Mouse (Mus musculus) heart, embryonic 14.5 days (tissue): ENCODE measurements around the gene Gpsm3. TPM values are rescaled to one million over a fixed set of nuclear protein-coding genes. Genes with fewer than 3 reads are reported as not detected.

Experiments
- ATAC-seq: fragments of 200-750 bp; cut with Nextera tagmentation; 2 replicates; pipeline ENCODE4 v1.8.0; 2017; ENCODE audit warnings: low read depth, moderate TSS enrichment; ENCODE audit not compliant: insufficient number of reproducible peaks, insufficient read depth, low FRiP score
- H3K27ac ChIP-seq, 2 experiments: fragments of 200-500 bp in 1 of 2; fragments of 300-500 bp in 1 of 2; sonication (generic) in 1 of 2; replicated peaks in 1 of 2; 2 replicates each; pipeline ENCODE4 v1.5.1; 2012 to 2014; ENCODE audit warnings: low read depth in 2 of 2, low read length in 2 of 2, control low read depth in 1 of 2, mild to moderate bottlenecking in 1 of 2, mixed read lengths in 1 of 2; ENCODE audit not compliant: control insufficient read depth in 1 of 2, insufficient read depth in 1 of 2
- H3K27me3 ChIP-seq: fragments of 300-500 bp; sonication (generic); 2 replicates; pipeline ENCODE4 v1.6.1; 2014; ENCODE audit warnings: mild to moderate bottlenecking, low read length, control low read depth; ENCODE audit not compliant: control insufficient read depth, insufficient read depth
- H3K36me3 ChIP-seq: fragments of 300-500 bp; sonication (generic); 2 replicates; pipeline ENCODE4 v1.6.1; 2014; ENCODE audit warnings: mild to moderate bottlenecking, control low read depth, low read length, mixed read lengths; ENCODE audit not compliant: control insufficient read depth, insufficient read depth
- H3K4me1 ChIP-seq, 2 experiments: fragments of 200-500 bp in 1 of 2; fragments of 300-500 bp in 1 of 2; sonication (generic) in 1 of 2; 2 replicates each; pipeline ENCODE4 v1.6.1; 2012 to 2014; ENCODE audit warnings: low read length in 2 of 2, control low read depth in 1 of 2, mixed read lengths in 1 of 2; ENCODE audit not compliant: control insufficient read depth in 2 of 2, insufficient read depth in 2 of 2
- H3K4me2 ChIP-seq: fragments of 300-500 bp; sonication (generic); 2 replicates; pipeline ENCODE4 v1.6.1; 2014; ENCODE audit warnings: mild to moderate bottlenecking, low read length
- H3K4me3 ChIP-seq, 2 experiments: fragments of 200-500 bp in 1 of 2; fragments of 300-500 bp in 1 of 2; sonication (generic) in 1 of 2; 2 replicates each; pipeline ENCODE4 v1.5.1; 2012 to 2014; ENCODE audit warnings: low read length in 2 of 2, mild to moderate bottlenecking in 2 of 2, control low read depth in 1 of 2, low read depth in 1 of 2, moderate library complexity in 1 of 2; ENCODE audit not compliant: control insufficient read depth in 1 of 2, insufficient read depth in 1 of 2
- H3K9ac ChIP-seq: fragments of 300-500 bp; sonication (generic); 2 replicates; pipeline ENCODE4 v1.6.1; 2014; ENCODE audit warnings: mild to moderate bottlenecking, low read length
- H3K9me3 ChIP-seq: fragments of 300-500 bp; sonication (generic); 2 replicates; pipeline ENCODE4 v1.6.1; 2016; ENCODE audit warnings: low read length, control low read depth; ENCODE audit not compliant: control insufficient read depth
- WGBS: fragments of 180-500 bp; shearing (Covaris S2); extraction: QIAGEN DNeasy Blood & Tissue Kit; methylation state at CpG from one replicate; pipeline ENCODE4 v1.1.7; 2014; 5-methylcytosine and 5-hydroxymethylcytosine counted together
- polyA plus RNA-seq: library from polyadenylated mRNA; unstranded; fragments of >200 nt; fragmentation: Nextera tagmentation; extraction: Ambion mirVana; gene quantifications from 2 replicates; pipeline ENCODE4 v1.2.1, GENCODE M21; 2014

Gene Gpsm3
- polyA plus RNA-seq, 1 experiment from 2014 or later = 6.1 TPM

DNA sequence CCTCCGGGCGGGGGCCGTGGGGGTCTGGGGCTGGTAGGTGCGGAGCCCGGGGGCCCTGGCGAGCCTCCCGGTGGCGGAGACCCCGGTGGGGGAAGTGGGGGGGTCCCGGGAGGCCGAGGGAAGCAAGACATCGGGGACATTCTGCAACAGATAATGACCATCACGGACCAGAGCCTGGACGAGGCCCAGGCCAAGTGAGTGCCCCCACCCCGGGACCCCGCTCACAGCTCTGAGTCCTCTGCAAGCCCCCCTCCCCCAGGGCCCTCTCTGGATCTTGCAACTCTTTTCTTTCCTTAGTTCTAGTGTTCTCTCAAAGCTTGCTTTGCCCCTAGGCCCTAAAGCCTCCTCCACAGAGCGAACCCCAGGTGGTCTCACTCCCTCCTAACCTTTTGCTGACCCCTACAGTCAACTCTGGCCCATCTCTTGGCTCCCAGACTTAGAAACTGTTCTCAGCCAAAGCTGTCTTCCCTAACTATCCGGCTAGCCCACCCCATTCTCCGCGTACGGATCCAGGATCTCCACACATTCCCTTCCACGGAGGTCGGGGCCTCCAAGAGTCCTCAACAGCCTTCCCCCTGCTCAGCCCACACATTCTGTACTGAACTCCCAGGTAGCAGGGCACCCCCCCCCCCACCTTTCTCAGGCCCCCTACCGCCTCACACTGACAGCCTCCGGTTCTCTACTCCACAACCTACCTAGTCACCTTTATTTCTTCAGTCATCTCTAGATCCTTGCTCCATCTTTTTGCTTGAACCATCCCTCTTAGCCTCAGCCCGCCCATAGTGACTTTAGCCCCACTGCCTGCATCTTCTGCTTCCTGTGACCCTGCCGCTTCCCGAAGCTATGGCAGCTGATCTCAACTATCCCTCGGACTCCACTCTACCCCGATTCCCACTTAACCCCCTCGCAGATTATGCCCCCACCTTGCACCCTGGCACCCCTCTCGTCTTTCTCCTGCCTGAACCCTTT lies 3.3 kb downstream of the Gpsm3 start:
- 2% methylated on average over 22 of the region's 32 CpGs for WGBS
- peaks cover 26 to 68% of the 10 kb centered on the region in 2 experiments for H3K4me1 ChIP-seq

GRCm38 (mm10) chr17:34593752-34594525 lies 4.3 kb downstream of the Gpsm3 start:
- Histone ChIP-seq H3K9me3 (no peaks in the 10 kb centered on the region), H3K4me1 (peaks cover 28 to 62% of the 10 kb centered on the region in 2 experiments), H3K4me3 (peak overlapping the region; percentile 75 to 79), H3K27ac (peak overlapping the region in 1 of 2 experiments; percentile 94; a peak in 1 of 4 replicates), H3K9ac (peak overlapping the region; percentile 97), H3K36me3 (peaks cover 29% of the 10 kb centered on the region), H3K4me2 (peak overlapping the region; percentile 92), H3K27me3 (no peaks in the 10 kb centered on the region)
- ATAC-seq = no peak
- 60% methylated on average over 34 of the region's 34 CpGs for WGBS

More for the DNA sequence above, 3.3 kb downstream of the Gpsm3 start:
- ATAC-seq = no peak
- Histone ChIP-seq H3K4me2 (peak overlapping the region; percentile 92), H3K9ac (peak overlapping the region; percentile 97), H3K36me3 (peaks cover 29% of the 10 kb centered on the region), H3K4me3 (peak overlapping the region; percentile 75 to 79), H3K27me3 (no peaks in the 10 kb centered on the region), H3K27ac (peak overlapping the region; percentile 71 to 94), H3K9me3 (no peaks in the 10 kb centered on the region)

DNA sequence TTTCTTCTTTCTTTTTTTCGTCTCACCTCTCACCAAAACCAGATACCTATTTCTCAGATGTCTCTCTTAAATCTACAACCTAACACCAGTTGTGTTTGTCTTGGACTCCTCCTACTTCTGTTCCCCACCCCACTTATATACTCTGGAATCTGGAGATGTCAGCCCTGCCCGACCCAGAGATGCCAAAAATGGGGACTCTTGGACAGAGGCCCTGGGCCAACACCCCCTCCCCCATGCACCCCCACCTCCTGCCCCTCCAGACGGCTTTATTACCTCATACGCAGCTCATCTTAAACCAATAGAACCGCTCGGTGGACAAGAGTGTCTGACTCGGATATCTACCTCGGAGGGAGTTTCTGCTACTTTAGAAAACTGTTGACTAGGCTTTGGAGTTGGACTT lies 6.5 kb downstream of the Gpsm3 start:
- Histone ChIP-seq H3K4me3 (no peak overlapping the region), H3K36me3 (peaks cover 42% of the 10 kb centered on the region), H3K4me2 (no peak overlapping the region), H3K27me3 (no peaks in the 10 kb centered on the region), H3K27ac (0 out of 4 replicates have a peak overlapping the region, but pooled peaks of 1 of the 2 experiments have one; percentile 1), H3K4me1 (peaks cover 23 to 42% of the 10 kb centered on the region in 2 experiments), H3K9ac (no peak overlapping the region), H3K9me3 (no peaks in the 10 kb centered on the region)
- 70% methylated on average over 8 of the region's 8 CpGs for WGBS
- no peak for ATAC-seq

DNA sequence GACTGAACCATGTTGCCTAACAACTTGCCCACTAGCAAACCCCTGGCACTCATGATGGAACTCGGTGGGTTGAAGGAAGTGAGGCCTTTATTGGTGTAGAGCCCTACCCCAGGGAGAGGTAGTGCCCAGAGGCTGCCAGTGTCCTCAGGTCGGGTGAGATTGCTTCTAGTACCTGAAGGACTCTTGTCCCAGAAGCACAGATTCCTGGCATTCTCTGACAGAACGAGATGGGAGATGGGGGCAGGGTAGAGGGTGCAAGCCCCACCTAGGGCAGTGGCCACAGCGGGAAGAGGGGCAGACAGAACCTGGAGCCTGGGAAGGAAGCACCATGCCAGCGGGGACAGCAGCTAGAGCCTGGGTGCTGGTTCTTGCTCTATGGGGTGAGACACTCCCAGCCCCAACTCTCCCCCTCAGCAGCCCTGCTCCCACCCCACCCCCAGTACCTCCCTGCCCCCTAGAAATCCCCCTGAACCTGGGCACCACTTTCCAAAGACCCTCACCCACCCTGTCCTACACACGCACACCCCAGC lies 8.0 kb downstream of the Gpsm3 start, which contains the start of gene Ager:
TSS of gene Ager (plus strand) at position 297 of the 530 bp plus-strand sequence.
- Histone ChIP-seq H3K9ac (peak within 1 kb of the TSS; percentile 47; the same call in 1 of the 2 replicates), H3K9me3 (no peaks in the 10 kb centered on the region), H3K4me1 (peaks cover 17 to 41% of the 10 kb centered on the region in 2 experiments; a peak in 3 of 4 replicates), H3K36me3 (peaks cover 51% of the 10 kb centered on the region), H3K4me2 (peak within 1 kb of the TSS; percentile 23; the same call in 1 of the 2 replicates), H3K4me3 (no peak within 1 kb of the TSS), H3K27me3 (no peaks in the 10 kb centered on the region), H3K27ac (no peak within 1 kb of the TSS)
- WGBS = 8% methylated on average over 6 of the region's 6 CpGs
- no peak for ATAC-seq

- H3K4me3 ChIP-seq = no peak overlapping the region
- H3K27ac ChIP-seq = no peak overlapping the region
- no peak for ATAC-seq
- peaks cover 18 to 28% of the 10 kb centered on the region in 2 experiments for H3K4me1 ChIP-seq
- no peak overlapping the region for H3K9ac ChIP-seq
- no peaks in the 10 kb centered on the region for H3K27me3 ChIP-seq
- H3K36me3 ChIP-seq = peaks cover 40% of the 10 kb centered on the region
- no peak overlapping the region for H3K4me2 ChIP-seq
- no peaks in the 10 kb centered on the region for H3K9me3 ChIP-seq
- WGBS = 76% methylated on average over 9 of the region's 9 CpGs
Observed at GRCm38 (mm10) chr17:34599891-34600290, 10.3 kb downstream of the Gpsm3 start.

DNA sequence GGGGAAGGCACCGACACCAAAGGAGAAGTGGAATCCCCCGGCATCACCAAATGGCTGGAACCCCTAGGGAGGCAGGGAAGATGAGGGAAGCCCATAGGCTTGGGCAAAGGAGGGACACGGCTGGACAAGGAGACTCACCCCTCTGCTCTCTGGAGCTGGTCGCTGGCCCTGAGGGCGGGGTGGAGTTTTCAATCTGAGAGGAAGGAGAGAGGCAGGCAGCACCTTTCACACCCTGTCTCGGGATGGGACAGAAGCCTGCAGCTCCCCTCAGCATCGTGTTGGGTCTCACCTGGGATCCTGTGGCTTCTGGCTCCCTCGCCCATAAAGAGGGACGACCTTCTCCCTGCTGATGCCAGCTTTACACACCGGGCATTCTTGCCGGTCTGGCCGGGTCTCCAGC lies 12.2 kb downstream of the Gpsm3 start:
- H3K27me3 ChIP-seq = no peaks in the 10 kb centered on the region
- ATAC-seq = no peak
- H3K9ac ChIP-seq = no peak overlapping the region
- H3K9me3 ChIP-seq = no peaks in the 10 kb centered on the region
- H3K4me1 ChIP-seq = peaks cover 25 to 34% of the 10 kb centered on the region in 2 experiments
- no peak overlapping the region for H3K27ac ChIP-seq
- WGBS = 83% methylated on average over 12 of the region's 12 CpGs
- no peak overlapping the region for H3K4me2 ChIP-seq
- no peak overlapping the region for H3K4me3 ChIP-seq
- H3K36me3 ChIP-seq = peaks cover 22% of the 10 kb centered on the region
